Mouse (Mus musculus) hindbrain, embryonic 15.5 days (tissue): ENCODE measurements at regions not wholly inside any gene's neighbourhood (a gene's known extent, or its start where the extent isn't known, plus 50 kb on each side); places are given as distances from the start of the nearest gene placed in this dataset.

ENCODE experiments used
- ATAC-seq: fragments of 200-750 bp; cut with Nextera tagmentation; 2 replicates; pipeline ENCODE4 v1.8.0; 2017; ENCODE audit warnings: low read depth, moderate number of reproducible peaks, moderate TSS enrichment; ENCODE audit not compliant: low FRiP score
- H3K27ac ChIP-seq: fragments of 300-500 bp; sonication (generic); replicated peaks from 2 replicates; pipeline ENCODE4 v1.5.1; 2015; ENCODE audit warnings: mild to moderate bottlenecking, inconsistent platforms
- H3K27me3 ChIP-seq: fragments of 300-500 bp; sonication (generic); 2 replicates; pipeline ENCODE4 v1.6.1; 2015; ENCODE audit warnings: control low read depth, inconsistent platforms
- H3K36me3 ChIP-seq: fragments of 300-500 bp; sonication (generic); 2 replicates; pipeline ENCODE4 v1.6.1; 2015; ENCODE audit warnings: control low read depth, inconsistent platforms
- H3K4me1 ChIP-seq: fragments of 300-500 bp; sonication (generic); replicated peaks from 2 replicates; pipeline ENCODE4 v1.6.1; 2015; ENCODE audit warnings: control low read depth, inconsistent platforms
- H3K4me2 ChIP-seq: fragments of 300-500 bp; sonication (generic); 2 replicates; pipeline ENCODE4 v1.6.1; 2015; ENCODE audit warnings: moderate library complexity, mild to moderate bottlenecking, inconsistent platforms
- H3K4me3 ChIP-seq: fragments of 300-500 bp; sonication (generic); 2 replicates; pipeline ENCODE4 v1.5.1; 2015; ENCODE audit warnings: mild to moderate bottlenecking, inconsistent platforms
- H3K9ac ChIP-seq: fragments of 300-500 bp; sonication (generic); 2 replicates; pipeline ENCODE4 v1.6.1; 2015; ENCODE audit warnings: inconsistent platforms
- H3K9me3 ChIP-seq: fragments of 300-500 bp; sonication (generic); 2 replicates; pipeline ENCODE4 v1.6.1; 2016; ENCODE audit warnings: control low read depth, inconsistent platforms
- WGBS: fragments of 180-500 bp; shearing (Covaris S2); methylation state at CpG from one replicate; pipeline ENCODE4 v1.1.7; 2015; 5-methylcytosine and 5-hydroxymethylcytosine counted together

DNA sequence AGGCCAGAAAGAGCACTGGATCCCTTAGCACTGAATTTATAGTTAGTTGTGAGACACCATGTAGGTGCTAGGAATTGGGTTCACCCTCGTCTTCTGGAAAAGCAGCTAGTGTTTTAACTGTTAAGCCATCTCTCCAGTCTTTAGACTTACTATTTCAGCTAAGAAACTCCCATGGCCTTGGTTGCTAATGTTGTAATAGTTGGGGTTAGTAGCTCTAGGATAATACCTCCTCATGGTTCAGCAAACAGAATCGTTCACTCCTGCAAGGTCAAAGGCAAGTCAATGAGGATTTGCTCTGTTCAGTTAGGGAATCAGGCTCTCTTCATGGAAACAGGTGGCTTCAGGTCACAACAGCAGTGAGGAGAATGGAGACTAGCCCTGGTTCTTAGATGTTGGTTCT is 118.7 kb upstream of the Kbtbd8 start:
- ATAC-seq, result no peak
- H3K27me3 ChIP-seq, result no peaks in the 10 kb centered on the region
- H3K9me3 ChIP-seq, result no peaks in the 10 kb centered on the region
- H3K9ac ChIP-seq, result no peak overlapping the region
- WGBS, result 91% methylated on average over 2 of the region's 2 CpGs
- H3K4me2 ChIP-seq, result no peak overlapping the region
- no peaks in the 10 kb centered on the region for H3K36me3 ChIP-seq
- H3K4me1 ChIP-seq, result 0 out of 2 replicates have a peak, but pooled peaks cover 5% of the 10 kb centered on the region
- no peak overlapping the region for H3K27ac ChIP-seq
- no peak overlapping the region for H3K4me3 ChIP-seq

GRCm38 (mm10) chr6:94994376-94994775 is 122.7 kb upstream of the Kbtbd8 start:
- no peaks in the 10 kb centered on the region for H3K9me3 ChIP-seq
- no peak overlapping the region for H3K4me2 ChIP-seq
- no peaks in the 10 kb centered on the region for H3K27me3 ChIP-seq
- H3K4me1 ChIP-seq, result 0 out of 2 replicates have a peak, but pooled peaks cover 5% of the 10 kb centered on the region
- H3K4me3 ChIP-seq, result no peak overlapping the region
- no peak overlapping the region for H3K9ac ChIP-seq
- WGBS, result 95% methylated on average over 1 of the region's 1 CpGs
- ATAC-seq, result no peak
- H3K36me3 ChIP-seq, result no peaks in the 10 kb centered on the region
- H3K27ac ChIP-seq, result no peak overlapping the region

- H3K4me3 ChIP-seq, result no peak overlapping the region
- H3K9me3 ChIP-seq, result no peaks in the 10 kb centered on the region
- 44% methylated on average over 5 of the region's 5 CpGs for WGBS
- no peaks in the 10 kb centered on the region for H3K27me3 ChIP-seq
- no peak for ATAC-seq
- H3K4me1 ChIP-seq, result no peaks in the 10 kb centered on the region
- H3K36me3 ChIP-seq, result no peaks in the 10 kb centered on the region
- H3K4me2 ChIP-seq, result no peak overlapping the region
- H3K27ac ChIP-seq, result no peak overlapping the region
- H3K9ac ChIP-seq, result no peak overlapping the region
Observed at GRCm38 (mm10) chr6:94987427-94987826, 129.6 kb upstream of the Kbtbd8 start.

GRCm38 (mm10) chr6:94986346-94986745 is 130.7 kb upstream of the Kbtbd8 start:
- Histone ChIP-seq H3K9ac (no peak overlapping the region), H3K27me3 (no peaks in the 10 kb centered on the region), H3K36me3 (no peaks in the 10 kb centered on the region), H3K4me3 (no peak overlapping the region), H3K4me2 (no peak overlapping the region), H3K4me1 (no peaks in the 10 kb centered on the region), H3K9me3 (no peaks in the 10 kb centered on the region), H3K27ac (no peak overlapping the region)
- ATAC-seq, result peak; percentile 88
- 15% methylated on average over 4 of the region's 4 CpGs for WGBS

DNA sequence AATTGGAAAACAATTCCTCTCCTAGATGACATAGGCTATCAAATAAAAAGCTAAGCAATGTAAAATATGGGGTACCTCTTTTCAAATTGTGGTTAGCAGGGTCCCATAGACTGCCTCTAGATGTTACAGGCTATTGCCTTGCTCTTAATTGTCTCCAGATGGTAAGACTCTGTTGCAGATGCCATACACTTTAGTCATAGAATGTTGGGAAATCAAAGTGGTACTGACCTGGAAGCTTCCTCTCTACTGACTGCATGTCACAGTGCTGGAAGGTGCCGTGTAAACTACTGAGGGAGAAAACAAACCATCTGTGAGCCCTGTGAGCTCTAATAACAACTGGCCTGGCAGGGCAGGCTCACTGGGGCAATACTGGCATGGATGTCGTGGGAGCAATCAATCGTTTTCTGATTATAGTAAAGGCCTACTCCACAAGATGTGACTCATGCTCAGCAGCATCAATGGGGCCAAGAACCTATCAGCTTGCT is 132.6 kb upstream of the Kbtbd8 start:
- no peak overlapping the region for H3K4me3 ChIP-seq
- no peaks in the 10 kb centered on the region for H3K4me1 ChIP-seq
- no peak overlapping the region for H3K9ac ChIP-seq
- H3K27ac ChIP-seq, result no peak overlapping the region
- no peaks in the 10 kb centered on the region for H3K36me3 ChIP-seq
- H3K4me2 ChIP-seq, result no peak overlapping the region
- H3K9me3 ChIP-seq, result no peaks in the 10 kb centered on the region
- ATAC-seq, result no peak
- WGBS, result 91% methylated on average over 3 of the region's 3 CpGs
- H3K27me3 ChIP-seq, result no peaks in the 10 kb centered on the region

GRCm38 (mm10) chr6:94968683-94969082 is 148.4 kb upstream of the Kbtbd8 start:
- Histone ChIP-seq H3K9ac (no peak overlapping the region), H3K27ac (no peak overlapping the region), H3K4me2 (no peak overlapping the region), H3K27me3 (no peaks in the 10 kb centered on the region), H3K9me3 (no peaks in the 10 kb centered on the region), H3K36me3 (no peaks in the 10 kb centered on the region), H3K4me3 (no peak overlapping the region), H3K4me1 (no peaks in the 10 kb centered on the region)
- WGBS, result 80% methylated on average over 5 of the region's 5 CpGs
- no peak for ATAC-seq

- Histone ChIP-seq H3K36me3 (no peaks in the 10 kb centered on the region), H3K4me2 (no peak overlapping the region), H3K4me1 (no peaks in the 10 kb centered on the region), H3K4me3 (no peak overlapping the region), H3K9me3 (no peaks in the 10 kb centered on the region), H3K27me3 (no peaks in the 10 kb centered on the region), H3K9ac (no peak overlapping the region), H3K27ac (no peak overlapping the region)
- ATAC-seq, result no peak
- WGBS, result 6% methylated on average over 3 of the region's 3 CpGs
Observed at GRCm38 (mm10) chr6:94966962-94967361, 150.1 kb upstream of the Kbtbd8 start.

GRCm38 (mm10) chr6:94963204-94963603 is 153.8 kb upstream of the Kbtbd8 start:
- Histone ChIP-seq H3K27me3 (no peaks in the 10 kb centered on the region), H3K4me2 (no peak overlapping the region), H3K27ac (no peak overlapping the region), H3K4me3 (no peak overlapping the region), H3K36me3 (no peaks in the 10 kb centered on the region), H3K9ac (no peak overlapping the region), H3K4me1 (0 out of 2 replicates have a peak, but pooled peaks cover 2% of the 10 kb centered on the region), H3K9me3 (no peaks in the 10 kb centered on the region)
- no peak for ATAC-seq
- WGBS, result 94% methylated on average over 4 of the region's 4 CpGs

- Histone ChIP-seq H3K9me3 (no peaks in the 10 kb centered on the region), H3K9ac (no peak overlapping the region), H3K4me2 (no peak overlapping the region), H3K36me3 (no peaks in the 10 kb centered on the region), H3K27me3 (no peaks in the 10 kb centered on the region), H3K4me1 (0 out of 2 replicates have a peak, but pooled peaks cover 7% of the 10 kb centered on the region), H3K4me3 (no peak overlapping the region), H3K27ac (no peak overlapping the region)
- WGBS, result 75% methylated on average over 7 of the region's 7 CpGs
- no peak for ATAC-seq
Observed at GRCm38 (mm10) chr6:94962411-94963087, 154.5 kb upstream of the Kbtbd8 start.

- 93% methylated on average over 1 of the region's 1 CpGs for WGBS
- no peak overlapping the region for H3K27ac ChIP-seq
- H3K4me1 ChIP-seq, result 0 out of 2 replicates have a peak, but pooled peaks cover 7% of the 10 kb centered on the region
- H3K4me3 ChIP-seq, result no peak overlapping the region
- H3K9me3 ChIP-seq, result no peaks in the 10 kb centered on the region
- no peaks in the 10 kb centered on the region for H3K27me3 ChIP-seq
- no peak for ATAC-seq
- no peaks in the 10 kb centered on the region for H3K36me3 ChIP-seq
- H3K9ac ChIP-seq, result no peak overlapping the region
- H3K4me2 ChIP-seq, result no peak overlapping the region
Observed at GRCm38 (mm10) chr6:94961821-94962220, 155.2 kb upstream of the Kbtbd8 start.

DNA sequence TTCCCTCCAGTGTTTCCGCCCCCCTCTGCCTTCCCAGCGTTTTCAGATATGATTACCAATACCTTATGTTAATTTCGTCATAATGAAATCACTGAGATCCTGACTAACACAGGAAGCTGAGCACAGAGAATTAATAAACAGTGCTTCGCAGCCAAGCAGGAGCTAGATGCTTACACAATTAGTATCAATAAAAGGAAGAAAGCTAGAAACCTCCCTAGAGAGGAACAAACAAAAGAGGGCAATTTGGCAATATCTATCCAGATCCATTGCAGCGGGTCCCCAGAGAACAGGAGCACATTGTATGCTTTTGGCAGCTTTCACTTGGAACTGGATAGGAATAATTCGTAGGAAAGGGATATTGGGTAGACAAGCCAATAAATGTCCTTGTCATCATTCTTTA is 159.1 kb upstream of the Kbtbd8 start:
- H3K27ac ChIP-seq, result 0 out of 2 replicates have a peak overlapping the region, but pooled peaks have one; percentile 26
- H3K36me3 ChIP-seq, result no peaks in the 10 kb centered on the region
- H3K4me1 ChIP-seq, result 0 out of 2 replicates have a peak, but pooled peaks cover 7% of the 10 kb centered on the region
- no peaks in the 10 kb centered on the region for H3K9me3 ChIP-seq
- WGBS, result 38% methylated on average over 6 of the region's 6 CpGs
- no peak overlapping the region for H3K4me3 ChIP-seq
- H3K4me2 ChIP-seq, result no peak overlapping the region
- no peak for ATAC-seq
- H3K9ac ChIP-seq, result no peak overlapping the region
- no peaks in the 10 kb centered on the region for H3K27me3 ChIP-seq

- 88% methylated on average over 6 of the region's 6 CpGs for WGBS
- ATAC-seq, result no peak
- Histone ChIP-seq H3K27me3 (no peaks in the 10 kb centered on the region), H3K9me3 (no peaks in the 10 kb centered on the region), H3K4me1 (0 out of 2 replicates have a peak, but pooled peaks cover 7% of the 10 kb centered on the region), H3K9ac (no peak overlapping the region), H3K27ac (no peak overlapping the region), H3K36me3 (no peaks in the 10 kb centered on the region), H3K4me3 (no peak overlapping the region), H3K4me2 (no peak overlapping the region)
Observed at GRCm38 (mm10) chr6:94957172-94957668, 159.8 kb upstream of the Kbtbd8 start.
